Mouse (Mus musculus) MN1 (cell line): ENCODE data around the gene Tmem273.

ENCODE experiments used
- DNase-seq: peaks from one replicate; pipeline ENCODE4 v3.0.0-alpha.2; 2016; ENCODE audit warnings: low spot score

The Tmem273 gene

GRCm38 (mm10) chr14:32859831-32860569 is 74.2 kb downstream of the Tmem273 start:
- no peak for DNase-seq

DNA sequence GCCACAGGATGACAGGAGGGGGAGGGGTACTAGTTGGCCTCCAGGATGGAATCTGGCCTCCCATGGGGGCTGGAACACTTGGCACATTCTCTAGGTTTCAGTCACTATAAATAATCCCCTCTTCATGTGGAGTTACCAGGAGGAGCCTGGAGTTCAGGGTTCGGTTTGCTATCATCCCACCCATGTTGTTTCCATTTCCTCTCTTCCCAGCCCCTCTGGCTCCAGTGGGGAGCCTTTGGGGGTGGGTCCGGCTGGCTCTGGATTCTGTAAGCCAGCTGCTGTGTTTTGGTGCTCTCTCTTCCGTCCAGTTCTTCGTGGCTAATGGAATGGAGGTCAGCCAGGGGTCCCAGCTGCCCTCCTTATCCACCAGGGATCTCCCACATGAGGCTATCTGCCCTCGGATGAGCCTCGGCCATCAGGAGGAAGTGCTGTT is 75.4 kb downstream of the Tmem273 start:
- DNase-seq, result no peak

GRCm38 (mm10) chr14:32861656-32862055 is 75.9 kb downstream of the Tmem273 start:
- DNase-seq, result no peak

- DNase-seq, result no peak
These were observed 79.6 kb downstream of the Tmem273 start for GRCm38 (mm10) chr14:32865331-32865730.
